Mouse (Mus musculus) C2C12 (cell line): ENCODE measurements around the gene Hectd1. TPM values are rescaled to one million over a fixed set of nuclear protein-coding genes. Genes with fewer than 3 reads are reported as not detected.

ENCODE experiments used
- H3K27me3 ChIP-seq: one replicate; pipeline ENCODE4 v1.6.1; 2011; ENCODE audit not compliant: control insufficient read depth, insufficient read depth, insufficient read length
- H3K36me3 ChIP-seq: one replicate; pipeline ENCODE4 v1.6.1; 2011; ENCODE audit not compliant: control insufficient read depth, insufficient read depth
- H3K4me3 ChIP-seq: one replicate; pipeline ENCODE4 v1.5.1; 2011; ENCODE audit warnings: mild to moderate bottlenecking, control low read depth; ENCODE audit not compliant: poor library complexity, insufficient read depth, severe bottlenecking
- H3K79me2 ChIP-seq: one replicate; pipeline ENCODE4 v1.6.1; 2011; ENCODE audit not compliant: control insufficient read depth, insufficient read depth
- H3K79me3 ChIP-seq: one replicate; pipeline ENCODE4 v1.6.1; 2011; ENCODE audit warnings: low read depth, control low read depth
- H3ac ChIP-seq: one replicate; pipeline ENCODE3; 2011; ENCODE audit warnings: low read depth; ENCODE audit not compliant: control insufficient read depth, insufficient read length
- CEBPB ChIP-seq: IDR thresholded peaks from one replicate; pipeline ENCODE4 v1.6.1; 2011; ENCODE audit warnings: low read depth, mild to moderate bottlenecking, control low read depth, moderate library complexity
- CTCF ChIP-seq: IDR thresholded peaks from one replicate; pipeline ENCODE4 v1.5.1; 2011; ENCODE audit not compliant: control insufficient read depth, insufficient read depth, insufficient read length
- FOSL1 ChIP-seq: IDR thresholded peaks from one replicate; pipeline ENCODE4 v1.8.0; 2011; ENCODE audit warnings: mild to moderate bottlenecking, low read length; ENCODE audit not compliant: poor library complexity, insufficient read depth, severe bottlenecking
- MAX ChIP-seq: IDR thresholded peaks from one replicate; pipeline ENCODE4 v1.6.1; 2011; ENCODE audit warnings: mild to moderate bottlenecking, control low read depth
- MYOD1 ChIP-seq: IDR thresholded peaks from one replicate; pipeline ENCODE4 v1.6.1; 2011; ENCODE audit warnings: low read depth; ENCODE audit not compliant: control insufficient read depth, insufficient read length
- MYOG ChIP-seq: IDR thresholded peaks from one replicate; pipeline ENCODE4 v1.6.1; 2011; ENCODE audit not compliant: control insufficient read depth, insufficient read length; ENCODE audit errors: extremely low read depth
- USF1 ChIP-seq: IDR thresholded peaks from one replicate; pipeline ENCODE4 v1.6.1; 2011; ENCODE audit warnings: low read depth, mild to moderate bottlenecking, control low read depth, moderate library complexity
- polyA plus RNA-seq: library from polyadenylated mRNA; unstranded; fragments of >200 nt; fragmentation: generic; extraction: Trizol; gene quantifications from one replicate; pipeline ENCODE4 v1.2.1, GENCODE M21; 2012; ENCODE audit warnings: missing spikeins

Gene Hectd1
- polyA plus RNA-seq, 1 experiment: 17.4 TPM

DNA sequence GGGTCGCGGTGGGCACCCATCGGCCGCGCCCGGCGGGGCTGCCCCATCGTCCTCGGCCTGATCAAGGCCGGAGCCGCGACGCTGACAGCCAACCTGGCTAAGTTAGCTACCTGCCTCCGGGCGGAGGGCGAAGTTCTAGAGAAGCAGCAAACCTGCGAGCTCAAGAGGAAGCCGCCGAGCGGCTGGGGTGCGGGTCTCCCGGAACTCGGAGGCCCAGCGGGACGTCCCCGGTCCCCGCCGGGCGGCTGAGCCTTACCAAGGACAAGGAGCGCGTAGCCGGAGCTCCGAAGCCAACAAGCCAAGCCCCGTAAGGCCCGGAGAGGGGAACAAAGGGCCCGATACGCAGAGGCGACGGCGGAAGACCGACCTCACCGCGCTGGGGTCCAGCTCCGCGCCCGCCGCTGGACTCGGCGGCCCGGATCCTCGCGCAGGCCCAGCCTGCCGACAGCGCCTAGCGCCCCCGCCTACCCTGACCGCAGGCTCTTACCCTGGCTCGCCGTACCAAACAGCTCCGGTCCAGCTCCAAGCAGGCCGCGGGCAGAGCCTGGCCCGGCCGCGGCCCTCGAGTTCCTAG, 533 bp downstream of the Hectd1 start:
- H3K36me3 ChIP-seq: peaks cover 19% of the 10 kb centered on the region
- no peak for TF ChIP-seq MYOD1
- no peak for TF ChIP-seq USF1
- no peak for TF ChIP-seq CEBPB
- TF ChIP-seq MAX: no peak
- TF ChIP-seq MYOG: no peak
- TF ChIP-seq FOSL1: no peak
- no peak for TF ChIP-seq CTCF
- H3ac ChIP-seq: peak overlapping the region; percentile 83
- peak overlapping the region; percentile 92 for H3K4me3 ChIP-seq
- H3K79me2 ChIP-seq: peaks cover 69% of the 10 kb centered on the region
- no peaks in the 10 kb centered on the region for H3K27me3 ChIP-seq
- H3K79me3 ChIP-seq: peaks cover 47% of the 10 kb centered on the region

DNA sequence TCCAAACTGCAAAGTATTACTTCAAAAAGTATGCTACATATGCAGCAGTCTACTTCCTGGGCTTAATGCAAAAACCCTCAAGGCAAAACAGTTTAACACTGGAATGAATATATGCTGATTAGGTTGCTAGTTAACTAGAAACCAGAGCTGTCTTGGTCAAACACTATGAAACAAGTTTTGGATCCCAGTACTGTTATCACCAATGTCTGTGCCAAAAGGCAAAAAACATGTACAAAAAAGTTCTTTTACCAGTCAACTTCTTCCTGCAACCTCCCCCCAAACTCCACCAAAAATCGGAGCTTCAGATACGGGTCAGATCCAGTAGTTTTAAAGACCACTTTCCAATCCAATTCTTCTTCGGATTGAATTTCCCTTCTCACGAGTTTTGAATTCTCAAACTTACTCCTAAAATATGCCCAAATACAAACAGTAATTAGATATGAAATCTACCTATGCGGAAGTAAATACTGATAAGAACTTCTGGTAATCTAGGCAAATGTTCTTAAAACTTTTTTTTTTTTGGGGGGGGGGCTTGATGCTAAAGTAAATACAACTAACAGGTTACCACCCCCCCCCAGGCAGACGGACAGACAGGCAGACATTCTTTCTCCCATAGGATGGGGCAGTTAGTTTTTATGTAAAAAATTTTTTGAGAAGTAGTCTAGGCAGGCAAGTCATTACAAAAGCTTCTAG, 1.2 kb downstream of the Hectd1 start:
- Histone ChIP-seq H3K36me3 (peaks cover 19% of the 10 kb centered on the region), H3ac (peak overlapping the region; percentile 83), H3K79me3 (peaks cover 54% of the 10 kb centered on the region), H3K4me3 (peak overlapping the region; percentile 92), H3K79me2 (peaks cover 76% of the 10 kb centered on the region), H3K27me3 (no peaks in the 10 kb centered on the region)
- no peak for TF ChIP-seq MYOD1

DNA sequence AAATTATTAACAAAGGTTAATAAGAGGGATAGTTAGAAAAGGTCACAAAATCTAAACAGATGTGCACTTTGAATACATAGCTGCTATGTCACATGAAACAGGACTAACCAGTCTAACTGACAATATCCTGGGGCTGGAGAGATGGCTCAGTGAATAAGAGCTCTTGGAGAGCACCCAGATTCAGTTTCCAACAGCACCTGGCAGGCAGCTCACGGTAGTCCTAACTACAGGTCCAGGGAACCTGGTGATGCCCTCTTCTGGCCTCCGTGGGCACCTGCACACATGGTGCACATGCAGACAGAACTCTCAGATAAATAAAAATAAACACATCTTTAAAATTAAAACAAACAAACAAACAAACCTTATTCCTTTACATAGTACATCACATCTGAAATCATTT, 4.0 kb downstream of the Hectd1 start:
- H3K79me3 ChIP-seq: peaks cover 77% of the 10 kb centered on the region
- H3K27me3 ChIP-seq: no peaks in the 10 kb centered on the region
- no peak for TF ChIP-seq MYOG
- TF ChIP-seq MAX: no peak
- TF ChIP-seq CTCF: no peak
- TF ChIP-seq MYOD1: no peak
- TF ChIP-seq CEBPB: no peak
- no peak for TF ChIP-seq FOSL1
- no peak for TF ChIP-seq USF1
- peaks cover 95% of the 10 kb centered on the region for H3K79me2 ChIP-seq
- no peak overlapping the region for H3K4me3 ChIP-seq
- peaks cover 23% of the 10 kb centered on the region for H3K36me3 ChIP-seq
- no peak overlapping the region for H3ac ChIP-seq

DNA sequence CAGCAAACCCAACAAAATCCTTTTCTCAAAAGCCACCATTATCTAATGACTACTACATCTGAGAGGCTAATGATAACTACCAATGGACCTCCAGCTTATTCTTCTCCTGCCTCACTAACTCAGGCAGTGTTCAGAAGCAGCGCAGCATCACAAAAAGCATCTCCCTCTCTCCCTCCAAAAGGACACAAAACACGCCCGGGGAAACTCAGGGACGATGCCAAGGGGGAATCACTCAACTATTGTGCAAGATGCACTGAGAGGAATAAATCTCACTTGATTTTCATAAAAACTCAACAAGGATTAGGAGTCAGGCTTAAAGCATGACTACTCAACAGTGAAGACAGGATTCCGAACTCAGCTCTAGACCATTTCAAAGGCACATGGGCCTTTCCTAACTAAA, 6.0 kb downstream of the Hectd1 start:
- H3K27me3 ChIP-seq: no peaks in the 10 kb centered on the region
- H3K36me3 ChIP-seq: peaks cover 30% of the 10 kb centered on the region
- TF ChIP-seq CTCF (no peak), MYOD1 (no peak), MYOG (no peak), CEBPB (no peak), MAX (no peak), FOSL1 (no peak), USF1 (no peak)
- peaks cover 100% of the 10 kb centered on the region for H3K79me2 ChIP-seq
- H3K79me3 ChIP-seq: peaks cover 85% of the 10 kb centered on the region
- no peak overlapping the region for H3ac ChIP-seq
- H3K4me3 ChIP-seq: no peak overlapping the region

DNA sequence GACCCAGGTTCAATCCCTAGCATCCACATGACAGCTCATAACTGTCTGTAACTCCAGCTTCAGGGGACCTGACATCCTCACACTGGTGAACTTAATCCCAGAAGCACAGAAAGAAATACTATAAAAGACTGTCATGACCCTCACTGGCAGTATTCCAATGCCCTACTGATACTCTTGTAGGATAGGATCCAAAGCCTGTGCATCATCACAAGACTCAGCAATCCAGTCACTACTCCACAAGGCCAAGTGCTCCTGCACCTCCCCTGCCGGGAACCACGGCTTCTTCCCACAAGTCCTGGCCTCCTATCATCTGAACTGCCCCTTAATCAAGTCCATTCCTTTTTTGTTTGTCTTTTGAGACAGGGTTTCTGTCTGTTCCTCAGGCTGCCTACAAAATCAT, 6.5 kb downstream of the Hectd1 start:
- no peak overlapping the region for H3K4me3 ChIP-seq
- no peak overlapping the region for H3ac ChIP-seq
- peaks cover 100% of the 10 kb centered on the region for H3K79me2 ChIP-seq
- TF ChIP-seq CEBPB: no peak
- TF ChIP-seq MYOG: no peak
- no peak for TF ChIP-seq MAX
- no peak for TF ChIP-seq CTCF
- TF ChIP-seq MYOD1: no peak
- no peak for TF ChIP-seq USF1
- no peak for TF ChIP-seq FOSL1
- peaks cover 85% of the 10 kb centered on the region for H3K79me3 ChIP-seq
- H3K36me3 ChIP-seq: peaks cover 30% of the 10 kb centered on the region
- H3K27me3 ChIP-seq: no peaks in the 10 kb centered on the region
